Mouse (Mus musculus): ENCODE measurements at regions not wholly inside any gene's neighbourhood (a gene's known extent, or its start where the extent isn't known, plus 50 kb on each side); places are given as distances from the start of the nearest gene placed in this dataset.

GRCm38 (mm10) chr15:61410789-61411188, 488.0 kb upstream of the A1bg start:
- no peak overlapping the region for H3K4me3 ChIP-seq (ENCODE audit: low read depth, low read length)
- no peak overlapping the region for H3K27ac ChIP-seq (ENCODE audit: low read depth, low read length)
- no peak for ATAC-seq (ENCODE audit: low FRiP score)
- H3K9ac ChIP-seq (ENCODE audit: low read depth, low read length): no peak overlapping the region
- WGBS: 93% methylated on average over 2 of the region's 2 CpGs
- no peak for DNase-seq (ENCODE audit: low spot score)
- no peaks in the 10 kb centered on the region for H3K36me3 ChIP-seq (ENCODE audit: control insufficient read depth, insufficient read depth, low read length)
- H3K4me2 ChIP-seq (replicated peaks; ENCODE audit: low read depth, low read length): no peak overlapping the region
- no peaks in the 10 kb centered on the region for H3K27me3 ChIP-seq (ENCODE audit: control insufficient read depth, insufficient read depth, low read length)
- no peaks in the 10 kb centered on the region for H3K4me1 ChIP-seq (replicated peaks; ENCODE audit: control insufficient read depth, insufficient read depth, low read length)
- H3K9me3 ChIP-seq (ENCODE audit: control insufficient read depth, low read length): no peaks in the 10 kb centered on the region

GRCm38 (mm10) chr15:61408621-61409020, 485.8 kb upstream of the A1bg start:
- Histone ChIP-seq H3K4me3 (ENCODE audit: low read depth, low read length) (no peak overlapping the region), H3K9ac (ENCODE audit: low read depth, low read length) (no peak overlapping the region), H3K27ac (ENCODE audit: low read depth, low read length) (no peak overlapping the region), H3K36me3 (ENCODE audit: control insufficient read depth, insufficient read depth, low read length) (no peaks in the 10 kb centered on the region), H3K27me3 (ENCODE audit: control insufficient read depth, insufficient read depth, low read length) (no peaks in the 10 kb centered on the region), H3K9me3 (ENCODE audit: control insufficient read depth, low read length) (no peaks in the 10 kb centered on the region), H3K4me2 (replicated peaks; ENCODE audit: low read depth, low read length) (no peak overlapping the region), H3K4me1 (replicated peaks; ENCODE audit: control insufficient read depth, insufficient read depth, low read length) (no peaks in the 10 kb centered on the region)
- DNase-seq (ENCODE audit: low spot score): no peak
- 96% methylated on average over 1 of the region's 1 CpGs for WGBS
- ATAC-seq (ENCODE audit: low FRiP score): no peak

DNA sequence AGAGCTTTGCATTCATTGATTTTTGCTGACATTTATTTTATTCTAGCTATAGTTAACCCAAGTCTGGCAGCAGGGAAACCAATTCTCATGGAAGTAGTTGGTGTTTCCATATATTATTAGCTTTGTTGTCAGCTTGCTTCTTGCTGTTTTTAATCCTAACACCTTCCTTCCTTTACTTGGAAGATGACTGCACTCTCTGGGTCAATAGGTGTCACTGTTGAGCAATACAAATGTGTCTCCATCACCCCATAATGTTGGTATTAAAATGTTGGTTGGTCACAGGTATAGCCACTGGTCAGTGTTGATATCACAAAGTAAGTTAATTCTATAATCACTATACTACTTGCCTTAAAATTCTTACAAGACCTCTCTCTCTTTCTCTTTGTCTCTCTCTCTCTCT, 477.9 kb upstream of the A1bg start:
- DNase-seq (ENCODE audit: low spot score): peak; percentile 10
- no peaks in the 10 kb centered on the region for H3K36me3 ChIP-seq (ENCODE audit: control insufficient read depth, insufficient read depth, low read length)
- no peak overlapping the region for H3K9ac ChIP-seq (ENCODE audit: low read depth, low read length)
- no peak overlapping the region for H3K4me3 ChIP-seq (ENCODE audit: low read depth, low read length)
- H3K27me3 ChIP-seq (ENCODE audit: control insufficient read depth, insufficient read depth, low read length): no peaks in the 10 kb centered on the region
- no peak overlapping the region for H3K4me2 ChIP-seq (replicated peaks; ENCODE audit: low read depth, low read length)
- H3K9me3 ChIP-seq (ENCODE audit: control insufficient read depth, low read length): no peaks in the 10 kb centered on the region
- H3K4me1 ChIP-seq (replicated peaks; ENCODE audit: control insufficient read depth, insufficient read depth, low read length): no peaks in the 10 kb centered on the region
- H3K27ac ChIP-seq (ENCODE audit: low read depth, low read length): no peak overlapping the region
- no peak for ATAC-seq (ENCODE audit: low FRiP score)

- Histone ChIP-seq H3K4me3 (ENCODE audit: low read depth, low read length) (no peak overlapping the region), H3K9me3 (ENCODE audit: control insufficient read depth, low read length) (no peaks in the 10 kb centered on the region), H3K27ac (ENCODE audit: low read depth, low read length) (no peak overlapping the region), H3K4me1 (replicated peaks; ENCODE audit: control insufficient read depth, insufficient read depth, low read length) (no peaks in the 10 kb centered on the region), H3K27me3 (ENCODE audit: control insufficient read depth, insufficient read depth, low read length) (no peaks in the 10 kb centered on the region), H3K9ac (ENCODE audit: low read depth, low read length) (no peak overlapping the region), H3K4me2 (replicated peaks; ENCODE audit: low read depth, low read length) (no peak overlapping the region), H3K36me3 (ENCODE audit: control insufficient read depth, insufficient read depth, low read length) (no peaks in the 10 kb centered on the region)
- no peak for DNase-seq (ENCODE audit: low spot score)
- ATAC-seq (ENCODE audit: low FRiP score): no peak
- 91% methylated on average over 2 of the region's 2 CpGs for WGBS
Observed at GRCm38 (mm10) chr15:61399971-61400370, 477.2 kb upstream of the A1bg start.

DNA sequence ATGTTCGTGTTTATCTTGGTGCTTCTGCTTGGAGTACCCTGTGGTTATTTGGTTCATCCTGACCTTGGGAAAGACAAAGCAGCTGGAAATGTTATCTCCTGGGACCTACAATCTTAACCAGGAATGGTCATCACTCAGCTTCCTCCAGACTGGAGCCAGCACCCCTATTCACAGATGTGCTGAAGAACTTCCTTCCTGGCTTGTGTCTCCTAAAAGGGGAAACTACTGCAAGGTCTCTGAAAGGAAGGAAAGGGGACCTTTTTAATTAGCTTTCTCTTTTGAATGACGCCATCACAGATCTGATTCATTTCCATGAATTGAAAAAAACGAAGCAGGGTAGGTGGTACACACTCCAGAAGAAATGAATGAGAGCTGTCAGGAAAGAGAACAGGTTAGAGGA, 476.0 kb upstream of the A1bg start:
- ATAC-seq (ENCODE audit: low FRiP score): no peak
- no peaks in the 10 kb centered on the region for H3K4me1 ChIP-seq (replicated peaks; ENCODE audit: control insufficient read depth, insufficient read depth, low read length)
- WGBS: 83% methylated on average over 3 of the region's 3 CpGs

DNA sequence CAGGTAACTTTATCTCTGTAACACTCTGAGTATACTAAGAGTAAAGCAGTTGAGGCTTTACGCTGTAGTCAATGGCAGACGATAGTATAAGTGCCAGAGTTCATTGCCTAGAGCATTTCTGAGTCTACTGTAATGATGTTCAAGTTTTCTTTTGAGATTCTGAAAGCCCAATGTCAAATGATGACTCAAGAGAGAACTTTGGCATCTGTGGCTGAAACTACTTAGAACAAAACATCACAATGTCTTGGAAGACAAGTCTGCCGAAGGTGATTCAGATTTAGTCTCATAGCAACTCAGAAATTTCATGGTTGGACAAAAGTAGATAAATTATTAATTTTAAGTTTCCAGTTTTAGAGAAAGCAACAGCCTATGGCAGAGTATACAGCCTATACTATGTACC, 474.2 kb upstream of the A1bg start:
- Histone ChIP-seq H3K9ac (ENCODE audit: low read depth, low read length) (no peak overlapping the region), H3K27ac (ENCODE audit: low read depth, low read length) (no peak overlapping the region), H3K36me3 (ENCODE audit: control insufficient read depth, insufficient read depth, low read length) (no peaks in the 10 kb centered on the region), H3K27me3 (ENCODE audit: control insufficient read depth, insufficient read depth, low read length) (no peaks in the 10 kb centered on the region), H3K9me3 (ENCODE audit: control insufficient read depth, low read length) (no peaks in the 10 kb centered on the region), H3K4me3 (ENCODE audit: low read depth, low read length) (no peak overlapping the region), H3K4me2 (replicated peaks; ENCODE audit: low read depth, low read length) (no peak overlapping the region), H3K4me1 (replicated peaks; ENCODE audit: control insufficient read depth, insufficient read depth, low read length) (no peaks in the 10 kb centered on the region)
- 91% methylated on average over 3 of the region's 3 CpGs for WGBS
- ATAC-seq (ENCODE audit: low FRiP score): no peak
- no peak for DNase-seq (ENCODE audit: low spot score)

More for the DNA sequence above, 476.0 kb upstream of the A1bg start:
- Histone ChIP-seq H3K36me3 (ENCODE audit: control insufficient read depth, insufficient read depth, low read length) (no peaks in the 10 kb centered on the region), H3K9me3 (ENCODE audit: control insufficient read depth, low read length) (no peaks in the 10 kb centered on the region), H3K9ac (ENCODE audit: low read depth, low read length) (no peak overlapping the region), H3K27ac (ENCODE audit: low read depth, low read length) (no peak overlapping the region), H3K4me3 (ENCODE audit: low read depth, low read length) (no peak overlapping the region), H3K4me2 (replicated peaks; ENCODE audit: low read depth, low read length) (no peak overlapping the region), H3K27me3 (ENCODE audit: control insufficient read depth, insufficient read depth, low read length) (no peaks in the 10 kb centered on the region)
- no peak for DNase-seq (ENCODE audit: low spot score)

DNA sequence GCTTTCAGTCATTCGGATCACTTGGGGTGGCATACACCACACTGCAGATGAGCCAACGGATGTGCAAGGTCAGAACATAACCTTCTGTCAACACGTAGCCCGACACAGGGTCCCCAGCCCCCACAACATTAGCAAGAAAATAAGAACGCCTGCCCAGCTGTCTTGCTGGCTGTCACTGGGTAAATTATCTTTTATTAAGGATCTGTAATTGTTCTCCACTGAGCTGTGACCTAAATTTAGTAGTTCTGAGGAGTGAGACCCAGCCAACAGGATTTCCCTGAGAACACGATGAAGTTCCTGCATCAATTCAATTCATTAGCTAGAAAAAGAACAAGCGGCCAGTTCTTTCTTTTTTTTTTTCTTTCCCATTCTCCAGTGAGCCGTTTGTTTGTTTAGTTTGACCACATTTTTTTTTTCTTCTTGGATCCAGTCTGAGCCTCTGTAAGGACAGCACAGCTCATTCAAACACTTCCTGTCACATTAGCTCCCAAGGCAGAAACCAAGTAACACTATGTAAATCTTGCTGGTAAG, 472.5 kb upstream of the A1bg start:
- Histone ChIP-seq H3K27me3 (ENCODE audit: control insufficient read depth, insufficient read depth, low read length) (no peaks in the 10 kb centered on the region), H3K27ac (ENCODE audit: low read depth, low read length) (no peak overlapping the region), H3K4me3 (ENCODE audit: low read depth, low read length) (no peak overlapping the region), H3K9me3 (ENCODE audit: control insufficient read depth, low read length) (no peaks in the 10 kb centered on the region), H3K9ac (ENCODE audit: low read depth, low read length) (no peak overlapping the region), H3K4me2 (replicated peaks; ENCODE audit: low read depth, low read length) (no peak overlapping the region), H3K36me3 (ENCODE audit: control insufficient read depth, insufficient read depth, low read length) (no peaks in the 10 kb centered on the region), H3K4me1 (replicated peaks; ENCODE audit: control insufficient read depth, insufficient read depth, low read length) (no peaks in the 10 kb centered on the region)
- DNase-seq (ENCODE audit: low spot score) (peak; percentile 39), ATAC-seq (ENCODE audit: low FRiP score) (peak; percentile 88)
- WGBS: 12% methylated on average over 8 of the region's 8 CpGs

GRCm38 (mm10) chr15:61380666-61381065, 457.9 kb upstream of the A1bg start:
- Histone ChIP-seq H3K4me1 (replicated peaks; ENCODE audit: control insufficient read depth, insufficient read depth, low read length) (no peaks in the 10 kb centered on the region), H3K36me3 (ENCODE audit: control insufficient read depth, insufficient read depth, low read length) (no peaks in the 10 kb centered on the region), H3K27me3 (ENCODE audit: control insufficient read depth, insufficient read depth, low read length) (no peaks in the 10 kb centered on the region), H3K4me3 (ENCODE audit: low read depth, low read length) (no peak overlapping the region), H3K4me2 (replicated peaks; ENCODE audit: low read depth, low read length) (no peak overlapping the region), H3K9me3 (ENCODE audit: control insufficient read depth, low read length) (no peaks in the 10 kb centered on the region), H3K27ac (ENCODE audit: low read depth, low read length) (no peak overlapping the region), H3K9ac (ENCODE audit: low read depth, low read length) (no peak overlapping the region)
- WGBS: 70% methylated on average over 3 of the region's 3 CpGs
- DNase-seq (ENCODE audit: low spot score) (no peak), ATAC-seq (ENCODE audit: low FRiP score) (no peak)

DNA sequence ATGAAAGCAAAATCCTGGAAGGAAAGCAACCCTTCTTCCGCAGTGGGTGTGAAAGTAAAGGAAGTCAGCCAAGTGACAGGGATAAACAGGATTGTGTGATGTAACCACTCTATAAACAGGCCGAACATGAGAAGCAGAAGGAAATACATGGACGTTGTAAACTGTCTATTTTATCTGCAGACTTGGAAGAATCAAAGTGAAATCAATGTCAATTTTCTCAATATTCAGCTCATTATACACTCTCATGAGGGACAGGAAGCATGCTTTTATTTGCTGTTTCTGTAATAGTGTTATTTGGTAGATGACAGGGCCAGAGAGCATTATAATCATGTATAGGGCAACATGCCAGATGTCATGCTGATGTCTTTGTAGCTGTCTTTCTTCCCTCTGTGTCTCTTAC, 443.5 kb upstream of the A1bg start:
- Histone ChIP-seq H3K4me1 (replicated peaks; ENCODE audit: control insufficient read depth, insufficient read depth, low read length) (no peaks in the 10 kb centered on the region), H3K36me3 (ENCODE audit: control insufficient read depth, insufficient read depth, low read length) (no peaks in the 10 kb centered on the region), H3K9ac (ENCODE audit: low read depth, low read length) (no peak overlapping the region), H3K27me3 (ENCODE audit: control insufficient read depth, insufficient read depth, low read length) (no peaks in the 10 kb centered on the region), H3K27ac (ENCODE audit: low read depth, low read length) (no peak overlapping the region), H3K4me2 (replicated peaks; ENCODE audit: low read depth, low read length) (no peak overlapping the region), H3K4me3 (ENCODE audit: low read depth, low read length) (no peak overlapping the region), H3K9me3 (ENCODE audit: control insufficient read depth, low read length) (no peaks in the 10 kb centered on the region)
- no peak for ATAC-seq (ENCODE audit: low FRiP score)
- no peak for DNase-seq (ENCODE audit: low spot score)
- 84% methylated on average over 3 of the region's 3 CpGs for WGBS
